Mouse (Mus musculus): ENCODE data around the gene Hhipl1. TPM values are rescaled to one million over a fixed set of nuclear protein-coding genes. Genes with fewer than 3 reads are reported as not detected.
A peak's percentile ranks its signal among the peaks of the same experiment; 100 is the strongest.

Hhipl1 gene
- total RNA-seq, 2 experiments from 2014 or later, result 2.5 to 2.8 TPM

DNA sequence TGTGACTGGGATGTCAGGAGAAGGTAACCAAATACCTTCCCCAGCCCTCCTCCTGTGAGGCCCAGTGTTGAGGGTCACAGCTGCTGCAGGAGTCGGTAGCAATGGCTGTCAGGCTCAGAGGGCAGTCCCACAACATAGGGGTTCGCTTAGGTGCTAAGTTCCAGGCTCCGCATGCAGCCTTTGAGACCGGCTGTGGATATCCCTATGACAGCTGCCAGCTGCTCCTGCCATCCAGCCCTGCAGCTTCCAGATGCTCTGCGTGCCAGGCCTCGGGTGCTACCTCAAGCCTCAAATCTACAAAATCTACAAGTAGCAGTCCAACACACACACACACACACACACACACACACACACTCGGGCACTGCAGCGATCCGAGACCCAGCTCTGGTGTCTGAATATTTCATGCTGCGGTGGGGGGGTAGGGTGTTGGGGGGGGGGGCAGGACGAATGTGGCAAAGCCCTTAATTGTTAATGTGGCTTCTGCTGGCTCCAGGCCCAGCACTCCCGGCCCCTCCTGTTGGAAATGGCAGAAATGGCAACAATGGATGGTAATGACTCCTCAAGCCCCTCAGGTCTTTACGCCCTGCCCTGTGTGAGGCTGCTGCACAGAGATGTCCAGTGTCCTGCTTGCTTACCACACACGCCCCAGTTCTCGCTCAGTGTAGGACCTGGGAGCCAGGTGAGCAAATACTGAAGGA lies 27.7 kb upstream of the Hhipl1 start:
- no peak for DNase-seq

DNA sequence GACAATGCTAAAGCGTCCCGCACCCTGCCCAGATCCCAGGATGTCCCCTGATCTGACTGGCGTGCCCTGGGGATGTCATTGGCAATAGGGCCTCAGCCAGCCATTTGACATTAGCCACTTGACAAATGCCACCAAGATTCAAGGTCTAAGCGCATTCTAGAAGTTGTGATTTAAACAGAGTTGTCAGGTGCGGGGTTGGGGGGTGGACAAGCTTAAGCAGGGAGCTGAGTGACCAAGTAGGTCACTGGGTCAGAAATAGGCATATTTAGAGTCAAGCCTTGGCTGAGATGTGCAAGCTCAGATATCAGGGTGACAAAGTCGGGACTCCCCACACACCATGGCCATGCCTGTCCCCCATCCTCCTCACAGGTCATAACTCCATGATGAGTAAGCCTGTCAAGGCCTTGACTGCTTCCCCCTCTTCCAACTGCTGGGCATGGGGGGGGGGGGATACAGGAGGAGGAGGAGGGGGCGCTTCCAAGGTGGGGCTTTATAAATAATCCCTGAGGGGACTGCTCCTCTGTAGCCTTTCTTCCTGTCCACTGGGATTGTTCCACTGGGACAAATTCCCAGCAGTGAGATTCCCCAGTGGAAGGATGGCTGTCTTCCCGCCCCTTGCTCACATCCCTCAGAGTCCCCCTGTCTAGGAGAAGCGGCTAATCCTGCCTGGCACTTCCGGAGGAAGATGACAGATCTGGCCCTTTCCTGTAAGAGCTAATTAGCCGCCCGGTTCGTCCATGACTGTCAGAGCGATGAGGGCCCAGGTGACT lies 21.4 kb upstream of the Hhipl1 start:
- no peak for DNase-seq

DNA sequence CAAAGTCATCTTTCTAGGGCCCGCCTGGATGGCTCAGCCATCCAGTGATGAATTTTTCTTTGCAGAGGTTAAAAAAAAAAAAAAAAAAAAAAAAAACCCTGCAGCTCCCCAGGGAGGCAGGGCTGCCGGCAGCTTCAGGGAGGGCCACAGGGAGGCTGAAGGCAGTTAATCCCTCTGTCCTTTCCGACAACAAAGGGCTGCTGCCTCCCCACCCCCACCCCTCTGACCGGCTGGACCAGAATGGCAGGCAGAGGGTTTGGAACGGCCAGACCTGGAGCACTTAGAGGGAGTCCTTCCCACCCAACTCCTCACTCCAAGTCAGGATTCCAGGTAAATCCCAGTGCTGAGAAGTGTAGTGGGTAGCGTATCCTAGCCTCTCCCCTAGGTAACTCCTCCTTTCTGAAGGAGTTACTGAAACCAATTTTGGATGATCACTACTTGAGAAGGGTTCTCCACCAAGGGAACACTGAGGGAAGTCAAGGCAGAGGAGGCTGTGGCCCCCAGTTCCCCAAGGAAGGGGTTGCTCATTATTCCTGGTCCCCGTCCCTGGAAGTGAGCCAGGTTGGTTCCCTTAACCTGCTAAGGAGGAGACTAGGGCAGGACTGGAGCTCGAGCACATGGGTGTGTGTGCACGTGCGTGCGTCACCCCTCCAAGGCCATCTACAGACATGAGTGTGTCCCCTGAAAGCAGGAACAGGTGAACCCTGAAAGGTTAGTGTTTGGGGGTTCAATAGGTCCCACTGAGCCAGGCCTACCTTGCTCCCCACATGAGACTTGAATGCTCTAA lies 20.7 kb upstream of the Hhipl1 start:
- no peak for DNase-seq

DNA sequence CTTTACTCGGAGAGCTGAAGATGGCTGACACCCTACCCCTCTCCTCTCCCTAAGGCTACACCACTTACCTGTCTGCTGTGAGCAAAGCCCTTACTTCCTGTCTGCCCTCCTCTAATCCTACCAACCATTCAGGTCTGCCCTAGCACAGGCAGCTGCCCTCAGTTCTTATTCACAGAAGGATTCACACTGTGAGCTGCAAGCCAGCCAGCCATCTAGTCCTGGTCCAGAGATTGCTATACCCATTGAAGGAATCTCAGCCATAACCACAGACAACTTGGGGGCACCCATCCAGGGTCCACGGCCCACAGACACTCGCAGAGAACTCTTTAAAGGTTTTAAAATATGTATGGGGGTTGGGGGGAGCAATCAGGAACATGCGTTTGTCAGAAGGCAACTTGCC lies 19.7 kb upstream of the Hhipl1 start:
- DNase-seq, result no peak

DNA sequence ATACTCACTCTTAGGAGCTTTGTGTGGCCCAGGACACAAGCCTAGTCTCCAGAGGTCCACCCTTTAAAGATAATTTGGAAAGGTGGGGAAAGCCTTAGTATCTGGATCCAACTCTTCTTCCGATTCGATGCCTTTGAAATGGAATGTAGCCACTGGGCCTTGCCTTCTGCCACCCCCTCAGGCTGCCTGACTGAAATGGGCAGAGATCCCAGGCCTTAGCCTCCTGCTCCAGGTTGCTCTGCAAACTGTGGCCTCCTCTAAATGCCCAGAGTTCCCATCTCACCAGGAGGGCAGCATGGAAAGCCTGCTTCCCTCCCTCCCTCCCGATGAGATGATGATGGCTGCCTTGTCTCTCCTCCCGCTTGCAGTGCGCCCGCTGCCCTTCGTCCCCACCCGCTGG lies 19.1 kb upstream of the Hhipl1 start:
- no peak for DNase-seq

DNA sequence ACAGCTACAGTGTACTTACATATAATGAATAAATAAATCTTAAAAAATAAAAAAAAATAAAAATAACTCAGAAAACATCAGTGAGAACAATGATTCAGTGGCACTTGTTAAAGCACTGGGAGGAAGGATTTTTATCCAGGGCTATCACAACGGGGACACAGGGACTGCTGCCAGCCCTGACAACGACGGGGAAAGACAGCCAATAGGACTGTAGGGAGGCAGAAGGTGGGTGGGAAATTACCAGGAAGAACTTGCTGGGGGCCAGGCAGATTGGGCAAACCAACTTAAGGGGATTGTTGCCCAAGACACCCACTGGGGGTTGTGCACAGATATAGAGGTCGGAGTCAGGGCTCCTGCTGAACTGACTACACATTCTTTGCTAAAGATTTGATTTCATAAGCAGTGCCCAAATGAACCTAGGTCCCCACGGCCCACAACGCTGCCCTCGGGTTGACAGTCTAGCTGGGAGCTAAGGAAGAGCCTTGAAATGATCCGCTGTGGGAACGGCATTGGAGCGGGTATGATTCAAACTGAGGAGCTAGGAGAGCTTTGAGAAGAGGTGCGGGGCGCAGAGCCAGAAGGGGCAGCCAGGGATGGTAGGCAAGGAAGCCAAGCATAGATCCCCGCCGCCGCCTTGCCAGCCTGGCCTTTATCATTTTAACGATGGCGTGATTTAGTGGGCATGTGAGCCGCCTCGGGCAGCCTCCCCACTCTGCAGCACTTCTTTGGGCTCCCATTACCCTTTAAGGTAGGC lies 17.8 kb upstream of the Hhipl1 start:
- no peak for DNase-seq

DNA sequence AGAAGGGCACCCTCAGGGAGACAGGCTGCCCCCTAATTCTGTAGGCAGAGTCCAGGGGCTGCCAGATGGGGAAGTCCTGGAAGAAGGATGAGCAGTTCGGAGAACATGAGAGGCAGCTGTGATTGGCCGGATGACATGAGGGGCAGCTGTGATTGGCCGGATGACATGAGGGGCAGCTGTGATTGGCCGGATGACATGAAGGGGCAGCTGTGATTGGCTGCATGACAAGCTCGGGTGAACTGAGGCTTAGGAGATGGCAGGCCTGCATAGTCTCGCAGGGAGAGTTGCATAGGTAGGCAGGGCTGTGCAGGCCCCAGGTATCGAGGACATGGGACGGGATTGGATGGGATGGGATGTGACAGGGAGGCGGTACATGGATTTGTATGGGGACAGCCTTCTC lies 13.7 kb upstream of the Hhipl1 start:
- peak; percentile 45 for DNase-seq

DNA sequence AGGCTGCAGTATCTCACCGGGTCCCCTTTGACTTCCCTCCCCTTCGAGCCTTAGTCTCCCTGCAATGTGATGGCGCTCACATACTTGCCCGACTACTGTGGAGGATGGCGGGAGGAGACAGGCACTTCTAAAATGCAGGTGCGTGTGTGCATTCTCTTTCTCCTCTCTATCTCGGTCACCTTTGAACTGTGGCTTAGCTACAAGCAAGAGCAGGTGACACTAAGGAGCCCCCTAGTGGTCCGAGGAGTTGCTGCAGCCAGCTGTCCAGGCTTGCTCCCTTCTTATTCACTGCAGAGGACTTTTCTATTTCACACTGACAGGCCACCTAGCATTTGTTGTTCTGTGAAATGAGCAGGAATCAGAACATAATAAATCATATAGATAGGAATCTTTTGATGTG lies 13.1 kb upstream of the Hhipl1 start:
- peak; percentile 85 for DNase-seq

DNA sequence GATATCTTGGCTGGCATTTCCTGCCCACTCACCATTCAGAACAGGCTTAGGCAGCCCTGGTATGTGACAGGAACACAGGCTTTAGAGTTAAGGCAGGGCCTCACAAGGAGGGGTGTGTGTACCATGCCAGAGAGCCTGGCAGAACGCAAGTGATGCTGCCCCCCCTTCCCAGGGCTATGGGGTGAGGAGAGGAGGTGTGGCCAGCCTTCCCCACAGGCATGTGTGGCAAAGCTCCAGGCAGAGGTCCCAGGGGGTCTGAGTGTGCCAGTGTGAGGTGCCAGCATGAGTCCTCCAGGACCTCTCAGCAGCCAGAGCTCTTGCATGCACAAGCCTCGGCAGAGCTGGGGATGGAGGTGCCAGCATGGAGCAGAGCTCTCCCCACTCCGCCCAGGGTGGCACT lies 11.4 kb upstream of the Hhipl1 start:
- no peak for DNase-seq

DNA sequence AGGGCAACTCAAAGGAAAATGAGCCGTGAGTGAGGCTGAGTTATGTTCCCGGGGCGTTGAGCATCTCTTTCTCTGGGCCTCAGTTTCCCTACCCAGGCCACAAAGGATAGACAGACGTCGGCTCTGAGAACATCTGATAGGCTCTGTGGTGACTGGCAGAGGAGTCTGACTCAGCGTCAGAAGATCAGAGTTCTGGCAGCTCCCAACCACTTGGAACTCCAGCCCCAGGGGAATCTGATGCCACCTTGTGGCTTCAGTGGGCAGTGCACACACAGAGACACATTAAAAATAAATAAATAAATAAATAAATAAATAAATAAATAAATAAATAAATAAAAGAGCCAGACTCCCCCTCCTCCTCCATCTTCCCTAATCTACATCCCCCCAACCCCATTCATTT lies 9.0 kb upstream of the Hhipl1 start:
- peak; percentile 40 for DNase-seq

DNA sequence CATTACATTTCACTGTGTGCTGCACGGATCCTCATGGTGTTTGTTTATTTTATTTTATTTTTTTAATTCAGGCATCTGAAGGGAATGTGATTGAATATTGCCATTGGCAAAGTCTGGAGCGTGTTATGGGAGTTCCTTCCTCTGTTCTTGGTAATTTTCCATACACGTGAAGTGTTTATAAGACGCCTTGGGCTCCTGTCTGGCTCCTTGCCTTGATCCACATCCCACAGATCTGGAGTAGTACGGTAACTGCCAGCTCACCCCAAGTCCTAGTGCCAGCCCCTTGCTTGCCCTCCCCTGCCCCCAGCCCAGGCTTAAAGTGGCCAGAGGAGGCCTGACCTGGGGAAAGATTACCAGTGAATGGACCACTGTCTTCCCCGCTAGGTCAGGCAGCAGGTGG lies 5.1 kb upstream of the Hhipl1 start:
- no peak for DNase-seq

DNA sequence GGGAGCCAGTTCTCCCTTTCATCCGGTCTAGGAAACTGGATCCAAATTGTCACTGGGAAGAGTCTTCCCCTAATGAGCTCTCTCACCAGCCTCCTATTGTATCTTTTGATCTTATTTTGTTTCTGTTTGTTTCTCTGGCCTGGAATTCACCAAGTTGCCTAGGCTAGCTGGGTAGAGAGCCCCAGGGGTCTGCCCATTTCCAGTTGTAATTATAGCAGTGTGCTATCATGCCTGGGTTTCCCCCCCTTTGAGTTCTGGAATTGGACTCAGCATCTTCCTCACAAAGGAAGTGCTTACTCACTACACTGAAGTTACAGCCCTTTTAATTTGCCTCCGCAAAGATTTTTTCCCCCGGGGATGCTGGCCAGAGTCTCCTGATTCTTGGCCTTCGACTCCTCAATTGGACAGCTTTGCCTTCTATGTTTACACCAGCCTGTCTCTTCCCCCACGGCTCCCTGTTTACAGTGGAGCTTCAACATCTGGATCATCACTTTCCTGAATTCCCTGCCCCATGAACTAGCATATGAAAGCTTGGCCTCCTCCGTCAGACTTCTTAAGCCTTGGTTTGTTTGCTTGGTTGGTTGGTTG lies 2.2 kb upstream of the Hhipl1 start:
- DNase-seq, result no peak

DNA sequence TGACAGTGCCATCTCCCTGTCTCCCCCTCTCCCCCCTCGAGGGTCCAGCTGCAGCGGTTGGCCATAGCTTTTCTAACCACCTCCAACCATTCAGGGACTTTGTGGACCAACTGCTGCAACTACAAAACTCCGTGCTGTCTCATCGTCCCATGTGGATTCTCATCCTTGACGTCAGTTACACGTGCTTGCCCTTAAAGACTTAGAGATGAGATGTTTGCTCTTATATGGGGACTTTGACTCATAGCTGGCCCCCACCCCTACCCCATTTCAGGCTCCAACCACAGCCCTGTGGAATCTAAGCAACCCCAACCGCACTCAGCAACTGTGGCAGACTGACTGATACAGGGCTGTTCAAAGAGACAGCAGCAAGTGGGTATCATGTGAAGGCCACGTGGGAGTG lies 898 bp upstream of the Hhipl1 start:
- DNase-seq, result no peak

DNA sequence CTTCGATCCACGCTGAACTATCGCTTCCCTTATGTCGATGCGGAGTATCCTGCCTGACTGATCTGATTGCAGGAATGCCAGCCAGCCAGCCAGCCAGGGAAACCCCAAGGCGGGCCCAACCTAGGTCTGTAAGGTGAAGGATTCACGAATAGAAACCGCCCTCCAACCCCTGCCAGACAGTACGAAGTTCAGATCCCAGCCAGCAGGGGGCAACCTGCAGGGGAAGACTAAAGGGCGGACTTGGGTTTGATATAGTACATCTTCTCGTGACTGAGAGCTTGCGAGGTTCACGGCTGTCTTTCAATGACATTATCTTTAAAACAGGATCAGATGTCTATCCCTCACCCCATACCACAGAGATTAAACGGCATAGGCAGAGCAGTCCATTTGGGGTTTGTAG lies 1.5 kb downstream of the Hhipl1 start:
- DNase-seq, result peak; percentile 77

DNA sequence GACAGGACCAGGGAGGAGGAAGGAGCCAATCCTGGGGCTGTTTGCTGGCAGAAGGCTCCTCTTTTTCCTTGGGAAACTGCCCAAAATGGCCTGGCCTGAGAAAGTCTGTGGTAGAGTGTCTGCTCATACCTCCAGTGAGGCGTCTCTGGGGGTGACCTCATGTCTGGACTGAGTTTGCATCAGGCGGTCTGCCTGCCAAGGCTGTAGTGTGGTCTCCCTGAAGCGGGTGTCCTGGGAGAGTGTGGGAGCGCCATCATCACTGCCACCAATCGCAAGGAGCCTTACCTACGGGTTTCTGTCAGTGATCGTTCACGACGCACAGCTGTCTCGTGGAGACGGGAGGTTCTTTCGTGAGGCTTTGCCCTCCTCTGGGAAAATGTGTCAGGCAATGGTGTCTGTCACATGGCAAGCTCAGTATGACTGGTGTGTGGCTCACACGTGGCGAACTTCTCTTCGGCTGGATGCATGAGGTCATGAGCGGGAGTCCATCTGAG lies 2.3 kb downstream of the Hhipl1 start:
- DNase-seq, result peak; percentile 69

DNA sequence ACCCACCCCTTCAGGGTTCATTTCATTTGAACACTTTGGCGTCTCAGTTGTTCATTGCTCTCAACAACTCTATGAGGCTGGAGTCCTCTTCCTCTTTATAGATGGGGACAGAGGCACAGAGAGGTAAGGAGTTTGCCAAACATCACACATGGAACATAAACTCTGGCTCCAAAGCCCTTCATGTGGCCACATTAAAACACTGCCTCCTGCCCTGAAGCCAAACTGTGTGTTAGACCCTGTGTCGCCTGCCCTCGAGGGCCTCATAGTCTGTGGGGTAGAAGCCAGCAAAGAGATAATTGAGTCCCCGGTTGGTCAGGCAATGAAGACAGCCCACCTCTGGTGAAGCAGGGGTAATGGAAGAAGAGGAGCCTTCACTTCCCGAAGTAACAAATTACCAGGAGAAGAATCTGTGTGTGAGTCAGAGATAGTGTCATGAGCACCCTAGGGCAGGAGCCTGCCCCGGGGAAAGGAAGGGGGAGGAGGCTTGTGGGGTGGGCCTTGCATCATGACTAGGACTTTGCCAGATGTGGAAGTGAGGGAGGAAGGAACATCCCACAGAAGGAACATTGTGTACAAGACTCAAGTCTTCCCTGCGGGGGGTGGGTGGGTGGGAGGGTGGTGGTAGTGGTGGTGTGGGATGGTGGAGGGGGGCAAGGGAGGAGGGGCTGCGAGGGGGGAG lies 3.2 kb downstream of the Hhipl1 start:
- peak; percentile 48 for DNase-seq

DNA sequence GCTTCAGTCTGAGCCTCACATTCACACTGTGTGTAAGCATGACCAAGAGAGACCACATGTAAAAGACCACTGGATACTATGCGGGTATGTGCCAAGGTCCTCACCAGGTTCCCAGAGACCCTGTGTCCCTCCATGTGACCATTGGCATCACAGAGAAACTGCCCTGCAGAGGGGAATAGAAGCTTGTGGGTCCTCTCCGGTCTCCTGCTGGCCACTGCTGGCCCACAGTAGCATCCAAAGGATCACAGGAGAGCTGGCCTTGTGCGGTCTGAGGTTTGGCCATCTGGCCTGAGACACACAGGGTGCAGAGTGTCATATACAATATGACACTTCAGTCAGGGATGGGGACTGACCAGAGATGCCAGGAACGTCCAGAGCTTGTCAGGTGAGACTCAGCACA lies 4.0 kb downstream of the Hhipl1 start:
- no peak for DNase-seq

DNA sequence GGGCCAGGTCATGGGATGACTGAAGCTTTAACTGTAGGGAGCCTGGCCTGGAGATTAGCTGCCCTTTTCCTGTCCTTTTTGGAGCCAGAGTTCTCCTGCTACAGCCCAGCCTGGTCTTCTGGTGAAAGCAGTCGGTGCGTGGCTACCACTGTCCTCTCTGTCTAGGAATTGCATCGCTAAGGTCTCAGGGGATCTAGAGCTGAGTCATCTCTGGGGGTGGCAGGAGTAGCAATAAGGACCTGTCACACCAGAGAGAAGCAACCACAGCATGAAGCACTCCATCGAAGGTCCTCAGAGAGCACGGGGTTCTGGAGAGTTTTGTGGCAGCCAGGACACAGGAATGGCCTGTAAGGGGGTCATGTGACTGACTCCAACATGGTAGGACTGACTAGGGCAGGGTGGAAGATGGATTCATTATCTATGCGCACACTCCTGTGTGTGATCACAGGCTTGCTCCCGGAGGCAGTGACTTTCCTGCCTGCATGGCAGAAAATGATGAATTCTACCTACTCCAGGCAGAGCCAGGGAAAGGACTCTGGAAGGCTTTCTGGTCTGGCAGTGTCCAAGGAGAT lies 4.5 kb downstream of the Hhipl1 start:
- no peak for DNase-seq

DNA sequence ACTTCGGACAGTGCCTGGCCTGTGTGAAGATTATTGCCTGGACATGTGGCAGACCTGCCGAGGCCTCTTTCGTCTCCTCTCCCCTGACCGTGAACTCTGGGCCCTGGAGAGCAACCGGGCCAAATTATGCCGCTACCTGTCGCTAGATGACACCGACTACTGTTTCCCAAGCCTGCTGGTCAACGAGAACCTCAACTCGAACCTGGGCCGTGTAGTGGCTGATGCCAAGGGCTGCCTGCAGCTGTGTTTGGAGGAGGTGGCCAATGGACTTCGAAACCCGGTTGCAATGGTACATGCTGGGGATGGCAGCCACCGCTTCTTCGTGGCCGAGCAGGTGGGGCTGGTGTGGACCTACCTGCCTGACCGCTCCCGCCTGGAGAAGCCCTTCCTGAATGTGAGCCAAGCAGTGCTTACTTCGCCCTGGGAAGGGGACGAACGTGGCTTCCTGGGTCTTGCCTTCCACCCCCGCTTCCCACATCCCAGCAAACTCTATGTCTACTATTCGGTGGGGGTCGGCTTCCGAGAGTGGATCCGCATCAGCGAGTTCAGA lies 5.7 kb downstream of the Hhipl1 start:
- no peak for DNase-seq

DNA sequence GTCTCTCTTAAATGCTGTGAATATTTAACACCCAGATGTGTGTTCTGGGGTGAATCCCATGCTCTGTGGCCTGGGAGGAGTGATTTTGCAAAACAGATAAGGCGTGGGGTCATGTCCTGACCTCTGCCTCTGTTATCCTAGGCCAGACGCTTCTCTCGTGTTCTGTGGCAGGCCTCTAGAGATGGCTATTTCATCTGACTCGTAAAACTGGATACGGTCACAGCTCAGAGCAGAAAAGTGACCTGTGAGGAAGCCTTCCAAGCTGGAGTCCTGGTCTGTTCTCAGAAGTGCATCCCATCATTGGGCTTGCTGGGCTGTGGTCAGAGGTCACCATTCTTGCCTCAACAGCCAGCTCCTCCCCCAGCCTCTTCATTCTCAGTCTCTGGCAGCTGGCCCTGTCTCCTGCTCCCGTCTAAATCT lies 6.4 kb downstream of the Hhipl1 start:
- no peak for DNase-seq

DNA sequence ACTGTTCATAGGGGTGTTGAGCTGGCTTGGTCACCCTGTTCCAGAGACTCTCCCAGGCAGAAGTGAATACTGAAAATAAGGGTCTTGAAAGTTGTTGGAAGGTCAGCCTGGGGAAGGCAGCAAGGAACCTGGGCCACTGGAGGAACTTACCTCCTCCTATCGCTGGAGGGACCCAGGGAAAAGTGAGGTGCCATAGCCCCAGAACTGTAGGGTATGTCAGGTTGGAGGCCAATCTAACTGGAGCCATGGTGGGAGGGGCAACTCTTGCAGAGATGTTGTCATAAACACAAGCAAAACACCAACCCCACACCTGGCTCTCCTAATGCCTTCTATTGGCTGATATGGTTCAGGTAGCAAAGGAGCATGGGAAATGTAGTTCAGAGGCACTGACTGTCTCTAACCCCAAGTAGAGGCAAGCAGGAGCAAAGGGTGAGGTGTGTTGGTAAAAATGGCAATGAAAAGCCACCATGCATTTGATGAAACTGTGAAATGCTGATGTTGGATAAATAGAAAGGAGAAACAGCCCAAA lies 7.2 kb downstream of the Hhipl1 start:
- no peak for DNase-seq

All from heart, postnatal 4 days (tissue).